Mouse (Mus musculus): Measurements from ENCODE around the gene Calr.

DNA sequence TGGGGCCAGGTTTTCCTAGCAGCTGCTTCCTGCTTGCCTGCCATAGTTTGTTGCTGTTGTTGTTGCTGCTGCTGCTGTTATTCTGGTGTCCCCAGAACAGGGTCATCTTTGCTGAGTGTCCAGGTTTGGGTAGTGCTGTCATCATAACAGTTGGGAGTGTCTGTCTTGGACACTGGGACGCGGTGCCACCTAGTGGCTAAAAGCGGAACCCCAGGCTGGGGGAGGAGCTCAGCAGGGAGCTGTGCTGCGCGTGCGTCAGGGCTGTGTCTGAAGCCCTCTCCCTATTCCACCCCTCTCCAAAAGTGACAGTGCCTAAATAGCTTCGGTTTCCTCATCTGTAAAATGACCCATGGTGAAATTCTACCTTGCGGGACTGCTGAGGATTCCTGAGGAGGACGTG, 31.2 kb downstream of the Calr start:
- no peak for TF ChIP-seq POLR2A (IDR thresholded peaks at IDR 0.05; ENCODE audit: borderline replicate concordance, extremely low read depth, low read depth, low read length)
- peak; percentile 92 for TF ChIP-seq CTCF (IDR thresholded peaks at IDR 0.05; ENCODE audit: insufficient read depth, low read length)

Measured in lung, adult 2 months (tissue).